Mouse (Mus musculus) kidney, adult 2 months (tissue): ENCODE results near the gene Kcnj6.

ENCODE experiments used
- CTCF ChIP-seq: fragments of 200-500 bp; conservative IDR thresholded peaks from 2 replicates; pipeline ENCODE4 v1.5.1; 2011; ENCODE audit warnings: low read depth, mild to moderate bottlenecking, control low read depth, low read length, moderate library complexity, mixed read lengths; ENCODE audit not compliant: insufficient read depth, insufficient read length
- POLR2A ChIP-seq: fragments of 200-500 bp; IDR thresholded peaks from one replicate; pipeline ENCODE4 v1.6.1; 2011; ENCODE audit warnings: low read depth, low read length, control low read depth

GRCm38 (mm10) chr16:94868354-94868753 lies 129.1 kb downstream of the Kcnj6 start:
- TF ChIP-seq POLR2A (no peak), CTCF (no peak)
